Mouse (Mus musculus): ENCODE data around the gene Slc38a7. TPM values are rescaled to one million over a fixed set of nuclear protein-coding genes. Genes with fewer than 3 reads are reported as not detected.

Slc38a7 gene
- polyA plus RNA-seq, 1 experiment from 2014 or later = 8.0 TPM

Other genes with a start within 250 kb of the Slc38a7 start
- 8.9 and 9.2 TPM in 2 replicates for gene Gins3, start 220.1 kb downstream of the Slc38a7 start, polyA plus RNA-seq (2015; fragmentation: Nextera tagmentation; extraction: Ambion mirVana)
- 0.98 and 1.1 TPM in 2 replicates for gene Ndrg4, start 176.6 kb downstream of the Slc38a7 start, polyA plus RNA-seq (2015; fragmentation: Nextera tagmentation; extraction: Ambion mirVana)
- 16.5 and 18.5 TPM in 2 replicates for gene Setd6, start 137.7 kb downstream of the Slc38a7 start, polyA plus RNA-seq (2015; fragmentation: Nextera tagmentation; extraction: Ambion mirVana)
- 27.4 TPM in 2 replicates for gene Cnot1, start 46.1 kb downstream of the Slc38a7 start, polyA plus RNA-seq (2015; fragmentation: Nextera tagmentation; extraction: Ambion mirVana)
- 164 and 202 TPM in 2 replicates for gene Sap18b, start 28.2 kb downstream of the Slc38a7 start, polyA plus RNA-seq (2015; fragmentation: Nextera tagmentation; extraction: Ambion mirVana)
- 223 and 238 TPM in 2 replicates for gene Got2, start 35.0 kb upstream of the Slc38a7 start, polyA plus RNA-seq (2015; fragmentation: Nextera tagmentation; extraction: Ambion mirVana)

All from liver, embryonic 15.5 days (tissue).